Mouse (Mus musculus): ENCODE results near the gene Acly. TPM values are rescaled to one million over a fixed set of nuclear protein-coding genes. Genes with fewer than 3 reads are reported as not detected.

Acly gene
- polyA plus RNA-seq, 1 experiment from 2014 or later: 182 TPM

Small RNAs within 50 kb of the gene (microRNA-seq; reads per million reads assigned to microRNA genes)
- gene Gm27374 (not detected), gene Mir7116 (0.92 reads per million)

Other genes with a start within 250 kb of the Acly start
- gene Eif1, start 208.1 kb downstream of the Acly start, polyA plus RNA-seq (2014; fragmentation: Nextera tagmentation; extraction: Ambion mirVana): 1,608 and 1,642 TPM in 2 replicates
- not detected in 2 replicates for gene Gast, start 193.6 kb downstream of the Acly start, polyA plus RNA-seq (2014; fragmentation: Nextera tagmentation; extraction: Ambion mirVana)
- gene Hap1, start 171.9 kb downstream of the Acly start, polyA plus RNA-seq (2014; fragmentation: Nextera tagmentation; extraction: Ambion mirVana): 0.38 and 0.39 TPM in 2 replicates
- gene Jup, start 130.2 kb downstream of the Acly start, polyA plus RNA-seq (2014; fragmentation: Nextera tagmentation; extraction: Ambion mirVana): 29.8 and 32.3 TPM in 2 replicates
- gene P3h4, start 113.2 kb downstream of the Acly start, polyA plus RNA-seq (2014; fragmentation: Nextera tagmentation; extraction: Ambion mirVana): 36.7 and 40.2 TPM in 2 replicates
- gene Fkbp10, start 112.3 kb downstream of the Acly start, polyA plus RNA-seq (2014; fragmentation: Nextera tagmentation; extraction: Ambion mirVana): 81.3 and 85.4 TPM in 2 replicates
- gene Nt5c3b, start 86.2 kb downstream of the Acly start, polyA plus RNA-seq (2014; fragmentation: Nextera tagmentation; extraction: Ambion mirVana): 157 and 160 TPM in 2 replicates
- 0.93 and 1.0 TPM in 2 replicates for gene Klhl10, start 86.1 kb downstream of the Acly start, polyA plus RNA-seq (2014; fragmentation: Nextera tagmentation; extraction: Ambion mirVana)
- 13.8 and 15.7 TPM in 2 replicates for gene Klhl11, start 55.3 kb downstream of the Acly start, polyA plus RNA-seq (2014; fragmentation: Nextera tagmentation; extraction: Ambion mirVana)
- 0.62 and 1.1 TPM in 2 replicates for gene Ttc25, start 17.6 kb upstream of the Acly start, polyA plus RNA-seq (2014; fragmentation: Nextera tagmentation; extraction: Ambion mirVana)
- 21.9 and 23.8 TPM in 2 replicates for gene Cnp, start 46.9 kb upstream of the Acly start, polyA plus RNA-seq (2014; fragmentation: Nextera tagmentation; extraction: Ambion mirVana)
- 80.9 and 90.2 TPM in 2 replicates for gene Nkiras2, start 91.2 kb upstream of the Acly start, polyA plus RNA-seq (2014; fragmentation: Nextera tagmentation; extraction: Ambion mirVana)
- 69.9 and 98.4 TPM in 2 replicates for gene Dnajc7, start 92.2 kb upstream of the Acly start, polyA plus RNA-seq (2014; fragmentation: Nextera tagmentation; extraction: Ambion mirVana)
- gene Zfp385c, start 164.5 kb upstream of the Acly start, polyA plus RNA-seq (2014; fragmentation: Nextera tagmentation; extraction: Ambion mirVana): 0.19 and 0.57 TPM in 2 replicates
- 2.0 and 2.8 TPM in 2 replicates for gene Dhx58, start 176.3 kb upstream of the Acly start, polyA plus RNA-seq (2014; fragmentation: Nextera tagmentation; extraction: Ambion mirVana)
- gene Kat2a, start 184.5 kb upstream of the Acly start, polyA plus RNA-seq (2014; fragmentation: Nextera tagmentation; extraction: Ambion mirVana): 60.1 and 68.9 TPM in 2 replicates
- 0.24 and 0.41 TPM in 2 replicates for gene Hspb9, start 185.8 kb upstream of the Acly start, polyA plus RNA-seq (2014; fragmentation: Nextera tagmentation; extraction: Ambion mirVana)
- gene Rab5c, start 210.2 kb upstream of the Acly start, polyA plus RNA-seq (2014; fragmentation: Nextera tagmentation; extraction: Ambion mirVana): 45.8 and 68.7 TPM in 2 replicates
- not detected in 2 replicates for gene Kcnh4, start 231.9 kb upstream of the Acly start, polyA plus RNA-seq (2014; fragmentation: Nextera tagmentation; extraction: Ambion mirVana)
- gene Hcrt, start 234.9 kb upstream of the Acly start, polyA plus RNA-seq (2014; fragmentation: Nextera tagmentation; extraction: Ambion mirVana): not detected in 2 replicates
- 2.6 and 2.8 TPM in 2 replicates for gene Ghdc, start 243.0 kb upstream of the Acly start, polyA plus RNA-seq (2014; fragmentation: Nextera tagmentation; extraction: Ambion mirVana)